Mouse (Mus musculus): ENCODE data around the gene Eif4g1. TPM values are rescaled to one million over a fixed set of nuclear protein-coding genes. Genes with fewer than 3 reads are reported as not detected.

The Eif4g1 gene
- polyA plus RNA-seq, 1 experiment, result 269 TPM

DNA sequence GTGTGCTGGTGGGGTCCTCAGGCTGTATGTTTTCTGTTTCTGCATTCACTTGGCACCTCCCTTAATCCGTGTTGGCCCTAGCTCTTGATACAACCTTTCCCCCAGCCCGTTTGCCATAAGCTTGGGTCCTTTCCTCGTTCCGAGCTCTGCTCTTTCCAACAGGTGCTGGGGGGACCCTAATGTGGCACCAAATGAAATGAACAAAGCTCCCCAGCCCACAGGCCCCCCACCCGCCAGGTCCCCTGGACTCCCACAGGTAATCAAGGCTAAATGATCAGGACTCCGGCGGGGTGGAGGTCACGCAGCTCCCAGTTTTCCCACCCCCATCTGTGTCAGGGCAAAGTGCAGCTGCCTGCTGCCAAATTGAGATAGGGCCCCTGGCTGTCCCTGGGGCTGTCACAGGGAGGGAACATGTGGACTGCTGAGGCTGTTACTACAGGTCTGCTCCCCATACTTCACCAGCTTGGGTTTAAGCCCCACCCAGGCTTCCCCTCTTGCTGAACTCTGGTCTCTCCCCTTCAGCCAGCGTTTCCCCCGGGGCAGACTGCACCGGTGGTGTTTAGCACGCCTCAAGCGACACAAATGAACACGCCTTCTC, 5.7 kb downstream of the Eif4g1 start:
- TF ChIP-seq CTCF (IDR thresholded peaks at IDR 0.05; ENCODE audit: borderline replicate concordance, extremely low read depth, insufficient read depth, insufficient read length) (no peak), POLR2A (IDR thresholded peaks at IDR 0.05; ENCODE audit: borderline replicate concordance, extremely low read depth, insufficient read depth, insufficient read length, poor library complexity, severe bottlenecking) (no peak)
- DNase-seq (ENCODE audit: low read depth), result peak; percentile 2

DNA sequence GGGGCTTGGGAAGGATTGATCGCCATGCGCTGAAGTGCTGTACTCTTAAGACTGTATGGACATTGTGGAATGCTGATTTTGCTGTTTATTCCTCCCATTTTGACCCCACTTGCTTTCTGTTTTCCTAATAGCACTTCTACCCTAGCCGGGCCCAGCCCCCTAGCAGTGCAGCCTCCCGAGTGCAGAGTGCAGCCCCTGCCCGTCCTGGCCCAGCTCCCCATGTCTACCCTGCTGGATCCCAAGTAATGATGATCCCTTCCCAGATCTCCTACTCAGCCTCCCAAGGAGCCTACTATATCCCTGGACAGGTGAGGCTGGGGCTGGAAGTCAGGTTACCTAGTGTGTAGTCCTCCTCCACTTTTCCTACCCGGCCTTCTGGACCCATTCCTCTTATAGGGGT, 7.1 kb downstream of the Eif4g1 start:
- TF ChIP-seq CTCF (IDR thresholded peaks at IDR 0.05; ENCODE audit: borderline replicate concordance, extremely low read depth, insufficient read depth, insufficient read length) (no peak), POLR2A (IDR thresholded peaks at IDR 0.05; ENCODE audit: borderline replicate concordance, extremely low read depth, insufficient read depth, insufficient read length, poor library complexity, severe bottlenecking) (no peak)
- DNase-seq (ENCODE audit: low read depth), result no peak

- TF ChIP-seq POLR2A (IDR thresholded peaks at IDR 0.05; ENCODE audit: borderline replicate concordance, extremely low read depth, insufficient read depth, insufficient read length, poor library complexity, severe bottlenecking) (no peak), CTCF (IDR thresholded peaks at IDR 0.05; ENCODE audit: borderline replicate concordance, extremely low read depth, insufficient read depth, insufficient read length) (no peak)
- DNase-seq (ENCODE audit: low read depth), result peak; percentile 35
These were observed 8.6 kb downstream of the Eif4g1 start for GRCm38 (mm10) chr16:20676702-20677101.

- no peak for DNase-seq (ENCODE audit: low read depth)
- no peak for TF ChIP-seq POLR2A (IDR thresholded peaks at IDR 0.05; ENCODE audit: borderline replicate concordance, extremely low read depth, insufficient read depth, insufficient read length, poor library complexity, severe bottlenecking)
- no peak for TF ChIP-seq CTCF (IDR thresholded peaks at IDR 0.05; ENCODE audit: borderline replicate concordance, extremely low read depth, insufficient read depth, insufficient read length)
These were observed 9.3 kb downstream of the Eif4g1 start for GRCm38 (mm10) chr16:20677380-20677779.

GRCm38 (mm10) chr16:20677974-20678675, 10.0 kb downstream of the Eif4g1 start:
- TF ChIP-seq POLR2A (IDR thresholded peaks at IDR 0.05; ENCODE audit: borderline replicate concordance, extremely low read depth, insufficient read depth, insufficient read length, poor library complexity, severe bottlenecking) (no peak), CTCF (IDR thresholded peaks at IDR 0.05; ENCODE audit: borderline replicate concordance, extremely low read depth, insufficient read depth, insufficient read length) (no peak)
- peak; percentile 54 for DNase-seq (ENCODE audit: low read depth)

DNA sequence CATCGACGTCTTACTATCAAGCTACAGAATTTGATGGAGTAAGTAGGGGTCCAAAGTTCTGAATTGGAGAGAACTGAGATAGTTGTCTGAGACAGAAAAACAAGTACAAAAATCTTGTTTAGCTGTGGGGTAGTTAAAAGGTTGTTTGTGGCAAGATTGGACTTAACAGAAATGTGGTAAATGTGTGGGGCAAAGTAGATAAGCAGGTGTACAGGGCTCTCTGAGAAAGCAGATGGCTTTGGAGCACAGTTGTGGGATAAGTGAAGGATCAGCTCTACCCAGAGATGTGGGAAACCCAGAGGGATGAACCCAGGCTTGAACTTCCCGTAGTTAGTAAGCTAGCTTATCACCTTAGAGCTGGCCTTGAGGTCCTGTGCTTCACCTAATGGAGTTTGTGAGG, 22.7 kb downstream of the Eif4g1 start:
- DNase-seq (ENCODE audit: low read depth), result no peak
- TF ChIP-seq POLR2A (IDR thresholded peaks at IDR 0.05; ENCODE audit: borderline replicate concordance, extremely low read depth, insufficient read depth, insufficient read length, poor library complexity, severe bottlenecking) (no peak), CTCF (IDR thresholded peaks at IDR 0.05; ENCODE audit: borderline replicate concordance, extremely low read depth, insufficient read depth, insufficient read length) (no peak)

DNA sequence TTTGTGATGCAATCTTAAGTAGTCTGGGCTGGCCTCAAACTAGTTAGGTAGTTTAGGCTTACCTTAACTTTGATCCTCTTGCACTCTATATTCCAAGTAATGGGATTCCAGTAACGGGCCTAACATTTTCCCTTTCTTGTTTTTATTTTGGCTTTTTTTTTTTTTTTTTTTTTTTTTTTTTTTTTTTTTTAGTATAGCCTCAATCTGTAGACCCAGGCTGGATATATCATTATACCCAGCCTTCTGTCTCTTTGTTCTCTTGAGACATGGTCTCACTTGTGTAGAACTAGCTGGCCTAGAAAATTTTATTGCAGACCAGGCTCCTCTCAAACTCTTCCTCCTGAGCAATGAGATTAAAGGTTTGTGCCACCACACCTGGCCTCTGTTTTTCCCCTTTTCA, 23.5 kb downstream of the Eif4g1 start:
- DNase-seq (ENCODE audit: low read depth), result no peak
- TF ChIP-seq POLR2A (IDR thresholded peaks at IDR 0.05; ENCODE audit: borderline replicate concordance, extremely low read depth, insufficient read depth, insufficient read length, poor library complexity, severe bottlenecking) (no peak), CTCF (IDR thresholded peaks at IDR 0.05; ENCODE audit: borderline replicate concordance, extremely low read depth, insufficient read depth, insufficient read length) (no peak)

DNA sequence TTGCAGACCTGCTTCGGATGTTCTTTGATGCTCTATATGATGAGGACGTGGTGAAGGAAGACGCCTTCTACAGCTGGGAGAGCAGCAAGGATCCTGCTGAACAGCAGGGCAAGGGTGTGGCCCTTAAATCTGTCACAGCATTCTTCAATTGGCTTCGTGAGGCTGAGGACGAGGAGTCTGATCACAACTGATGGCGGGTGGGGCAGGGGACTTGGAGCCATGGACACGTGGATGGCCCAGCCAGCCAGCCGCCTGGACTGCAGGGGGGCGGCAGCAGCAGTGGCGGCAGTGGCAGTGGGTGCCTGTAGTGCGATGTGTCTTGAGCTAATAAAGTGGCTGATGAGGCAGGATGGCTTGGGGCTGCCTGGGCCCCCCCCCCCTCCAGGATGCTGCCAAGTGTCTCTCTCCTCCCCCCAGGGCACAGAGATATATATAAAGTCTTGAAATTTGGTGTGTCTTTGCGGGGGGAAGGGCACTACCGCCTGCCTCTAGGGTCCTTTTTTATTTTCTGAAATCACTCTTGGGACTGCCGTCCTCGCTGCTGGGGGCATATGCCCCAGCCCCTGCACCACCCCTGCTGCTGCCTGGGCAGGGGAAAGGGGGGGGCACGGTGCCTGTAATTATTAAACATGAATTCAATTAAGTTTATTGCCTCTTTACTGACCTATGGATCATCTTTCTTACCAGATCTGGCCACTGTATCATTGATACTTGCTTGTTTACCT, 24.3 kb downstream of the Eif4g1 start:
- DNase-seq (ENCODE audit: low read depth), result no peak
- no peak for TF ChIP-seq CTCF (IDR thresholded peaks at IDR 0.05; ENCODE audit: borderline replicate concordance, extremely low read depth, insufficient read depth, insufficient read length)
- TF ChIP-seq POLR2A (IDR thresholded peaks at IDR 0.05; ENCODE audit: borderline replicate concordance, extremely low read depth, insufficient read depth, insufficient read length, poor library complexity, severe bottlenecking), result no peak

DNA sequence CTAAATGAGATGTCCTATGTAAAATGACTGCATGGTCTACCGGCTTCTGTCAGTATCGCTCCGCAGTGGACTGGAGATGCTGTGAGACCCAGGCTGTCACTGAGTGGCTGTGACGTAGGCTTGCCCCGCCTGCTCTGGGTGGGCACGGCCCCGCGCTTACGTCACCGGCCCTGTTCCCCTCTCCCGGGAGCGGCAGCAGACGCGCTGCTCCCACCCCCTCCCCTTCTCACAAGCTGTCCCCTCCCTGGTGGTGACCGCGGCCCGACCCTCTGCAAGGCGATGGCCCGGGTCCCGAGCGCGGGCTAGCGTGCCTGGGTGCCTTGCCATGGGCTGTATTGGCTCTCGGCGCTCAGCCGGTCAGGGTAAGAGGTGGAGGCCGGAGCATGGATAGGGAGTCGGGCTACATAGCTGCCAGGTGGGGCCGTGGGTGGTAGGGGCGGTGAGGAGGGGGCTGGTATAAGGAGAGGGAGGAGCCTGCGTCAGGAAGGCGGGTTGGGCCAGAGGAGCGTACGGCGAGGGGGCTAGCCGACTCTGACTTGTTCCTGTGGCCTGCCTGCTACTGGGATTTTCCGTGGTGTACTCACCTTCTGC, 25.1 kb downstream of the Eif4g1 start, which contains the start of gene Fam131a:
Gene Fam131a (plus strand): TSS at position 131 of the 591 bp plus-strand sequence.
- DNase-seq (ENCODE audit: low read depth), result peak; percentile 98
- TF ChIP-seq POLR2A (IDR thresholded peaks at IDR 0.05; ENCODE audit: borderline replicate concordance, extremely low read depth, insufficient read depth, insufficient read length, poor library complexity, severe bottlenecking) (no peak; the same call in 1 of the 2 replicates), CTCF (IDR thresholded peaks at IDR 0.05; ENCODE audit: borderline replicate concordance, extremely low read depth, insufficient read depth, insufficient read length) (no peak)

- TF ChIP-seq CTCF (IDR thresholded peaks at IDR 0.05; ENCODE audit: borderline replicate concordance, extremely low read depth, insufficient read depth, insufficient read length), result no peak
- no peak for TF ChIP-seq POLR2A (IDR thresholded peaks at IDR 0.05; ENCODE audit: borderline replicate concordance, extremely low read depth, insufficient read depth, insufficient read length, poor library complexity, severe bottlenecking)
- peak; percentile 79 for DNase-seq (ENCODE audit: low read depth)
These were observed 26.7 kb downstream of the Eif4g1 start for GRCm38 (mm10) chr16:20694781-20695180.
